Mouse (Mus musculus) lung, adult 2 months (tissue): ENCODE measurements around the gene Synpr.

Experiments used
- CTCF ChIP-seq: fragments of 200-500 bp; IDR thresholded peaks from 2 replicates; pipeline ENCODE4 v1.5.1; 2011; ENCODE audit warnings: mild to moderate bottlenecking, low read length, control low read depth; ENCODE audit not compliant: insufficient read depth
- POLR2A ChIP-seq: fragments of 200-500 bp; IDR thresholded peaks from 2 replicates; pipeline ENCODE4 v1.6.1; 2011; ENCODE audit warnings: low read depth, mild to moderate bottlenecking, control low read depth, low read length, borderline replicate concordance; ENCODE audit errors: extremely low read depth

- TF ChIP-seq CTCF: no peak
- no peak for TF ChIP-seq POLR2A
Measured at GRCm38 (mm10) chr14:13454991-13455390, 170.4 kb downstream of the Synpr start.
